Mouse (Mus musculus): Measurements from ENCODE around the gene Ubr1.
"Not testable (repeated sequence)": the region's sequence is repeated elsewhere in the genome, so short reads cannot be mapped to it uniquely, and the experiment has no call there.

Ubr1 gene

GRCm38 (mm10) chr2:120970559-120971080 lies at the start of gene Ubr1:
TSS of gene Ubr1 (minus strand) at chr2:120970715.
- peak; percentile 91 for DNase-seq

- DNase-seq: no peak
Measured at GRCm38 (mm10) chr2:121017151-121017550, 46.6 kb upstream of the Ubr1 start.

GRCm38 (mm10) chr2:121016226-121016625 lies 45.7 kb upstream of the Ubr1 start:
- no peak for DNase-seq

GRCm38 (mm10) chr2:121015507-121015906 lies 45.0 kb upstream of the Ubr1 start:
- DNase-seq: no peak

GRCm38 (mm10) chr2:121012676-121013075 lies 42.2 kb upstream of the Ubr1 start:
- no peak for DNase-seq

- DNase-seq: no peak
Measured at GRCm38 (mm10) chr2:121009071-121009677, 38.7 kb upstream of the Ubr1 start.

GRCm38 (mm10) chr2:121008664-121009007 lies 38.1 kb upstream of the Ubr1 start:
- no peak for DNase-seq

GRCm38 (mm10) chr2:121007925-121008663 lies 37.6 kb upstream of the Ubr1 start, which contains the start of gene Ccndbp1:
TSS of gene Ccndbp1 (plus strand) at chr2:121008403.
- DNase-seq: peak; percentile 97

GRCm38 (mm10) chr2:121006986-121007385 lies 36.5 kb upstream of the Ubr1 start:
- no peak for DNase-seq

GRCm38 (mm10) chr2:121004018-121004811 lies 33.7 kb upstream of the Ubr1 start:
- DNase-seq: no peak

GRCm38 (mm10) chr2:121003586-121003985 lies 33.1 kb upstream of the Ubr1 start:
- DNase-seq: peak; percentile 10

GRCm38 (mm10) chr2:120998863-120999262 lies 28.3 kb upstream of the Ubr1 start:
- no peak for DNase-seq

- DNase-seq: not testable (repeated sequence)
Measured at GRCm38 (mm10) chr2:120996607-120997006, 26.1 kb upstream of the Ubr1 start.

GRCm38 (mm10) chr2:120991196-120991595 lies 20.7 kb upstream of the Ubr1 start:
- DNase-seq: no peak

- DNase-seq: no peak
Measured at GRCm38 (mm10) chr2:120985241-120985640, 14.7 kb upstream of the Ubr1 start.

GRCm38 (mm10) chr2:120983611-120984010 lies 13.1 kb upstream of the Ubr1 start:
- DNase-seq: no peak

- no peak for DNase-seq
Measured at GRCm38 (mm10) chr2:120980861-120981260, 10.3 kb upstream of the Ubr1 start.

- peak; percentile 44 for DNase-seq
Measured at GRCm38 (mm10) chr2:120979819-120980218, 9.3 kb upstream of the Ubr1 start.

GRCm38 (mm10) chr2:120978693-120979037 lies 8.2 kb upstream of the Ubr1 start:
- no peak for DNase-seq

- DNase-seq: no peak
Measured at GRCm38 (mm10) chr2:120977926-120978692, 7.6 kb upstream of the Ubr1 start.

- peak; percentile 65 for DNase-seq
Measured at GRCm38 (mm10) chr2:120976990-120977925, 6.7 kb upstream of the Ubr1 start, which contains the start of gene Tmem62. TSS of gene Tmem62 (plus strand) at chr2:120977017.

All from lung, postnatal 36 days (tissue).